Mouse (Mus musculus) Patski (cell line): ENCODE results near the gene Fgfr2. TPM values are rescaled to one million over a fixed set of nuclear protein-coding genes. Genes with fewer than 3 reads are reported as not detected.

ENCODE experiments used
- ATAC-seq: fragments of 100-300 bp; one replicate; pipeline ENCODE4 v1.8.0; 2021
- CTCF ChIA-PET: fragments of 350-600 bp; sonication (Branson Sonifier 250); formaldehyde crosslinking; loops from one replicate; lab custom pipeline; 2022; ENCODE audit warnings: inconsistent platforms; lab: Charles Lee
- POLR2A ChIA-PET: fragments of 350-600 bp; sonication (Branson Sonifier 250); formaldehyde crosslinking; loops from one replicate; lab custom pipeline; 2022; ENCODE audit warnings: antibody characterized with exemption, inconsistent platforms; lab: Charles Lee
- DNase-seq: peaks from one replicate; pipeline ENCODE4 v3.0.0-alpha.2; 2011; ENCODE audit warnings: low read depth, low spot score
- H3K27me3 ChIP-seq: fragments of 371-371 bp; one replicate; pipeline ENCODE4 v1.5.1; 2021
- CTCF ChIP-seq: fragments of 100-300 bp; IDR thresholded peaks from one replicate; pipeline ENCODE4 v1.5.1; 2021
- in situ Hi-C: fragments of 300-500 bp; cut with MboI; formaldehyde crosslinking; loops from 3 replicates; pipeline ENCODE4 v1.11.1; 2018; ENCODE audit warnings: low pct_unique_long_range_greater_than_20kb, mixed read lengths
- polyA plus RNA-seq: library from polyadenylated mRNA; unstranded; gene quantifications from one replicate; pipeline ENCODE4 v1.2.3, GENCODE M21; 2021

The Fgfr2 gene
- polyA plus RNA-seq, 1 experiment from 2014 or later = 48.8 TPM

GRCm38 (mm10) chr7:132487361-132487760 lies 635.8 kb downstream of the Fgfr2 start:
- peaks cover 7% of the 10 kb centered on the region for H3K27me3 ChIP-seq
- CTCF ChIA-PET = no interaction called here
- POLR2A ChIA-PET = no interaction called here
- DNase-seq (no peak), ATAC-seq (no peak)
- in situ Hi-C loops = loop anchor here (25.0 kb wide), 1 partner anchor 600 kb away; no protein-coding TSS in a partner anchor
- no peak for TF ChIP-seq CTCF

GRCm38 (mm10) chr7:132486403-132487178 lies 636.6 kb downstream of the Fgfr2 start:
- DNase-seq = no peak
- ChIA-PET CTCF (interaction anchor here (1.7 kb wide), 1 partner anchor 12 kb away, joined by 5 read pairs; no protein-coding TSS in a partner anchor), POLR2A (no interaction called here)
- in situ Hi-C loops = loop anchor here (25.0 kb wide), 1 partner anchor 599 kb away; no protein-coding TSS in a partner anchor
- TF ChIP-seq CTCF = no peak
- peaks cover 7% of the 10 kb centered on the region for H3K27me3 ChIP-seq
- no peak for ATAC-seq

- ATAC-seq = no peak
- CTCF ChIA-PET = interaction anchor here (1.7 kb wide), 1 partner anchor 10 kb away, joined by 5 read pairs; no protein-coding TSS in a partner anchor
- POLR2A ChIA-PET = no interaction called here
These were observed 638.7 kb downstream of the Fgfr2 start for GRCm38 (mm10) chr7:132484424-132484823.

GRCm38 (mm10) chr7:132480696-132481306 lies 642.3 kb downstream of the Fgfr2 start:
- in situ Hi-C loops = loop anchor here (25.0 kb wide), 1 partner anchor 594 kb away; no protein-coding TSS in a partner anchor
- ATAC-seq (no peak), DNase-seq (no peak)
- no peak for TF ChIP-seq CTCF
- H3K27me3 ChIP-seq = no peaks in the 10 kb centered on the region
- CTCF ChIA-PET = no interaction called here
- POLR2A ChIA-PET = no interaction called here

More at GRCm38 (mm10) chr7:132484424-132484823, 638.7 kb downstream of the Fgfr2 start:
- in situ Hi-C loops = loop anchor here (25.0 kb wide), 1 partner anchor 597 kb away; no protein-coding TSS in a partner anchor
- TF ChIP-seq CTCF = no peak
- no peaks in the 10 kb centered on the region for H3K27me3 ChIP-seq
- DNase-seq = no peak

GRCm38 (mm10) chr7:132478295-132478809 lies 644.8 kb downstream of the Fgfr2 start:
- no peak for ATAC-seq
- CTCF ChIA-PET = interaction anchor here (1.2 to 1.4 kb wide), 2 partner anchors 71 to 161 kb away, joined by 3 read pairs; partner anchors contain the start of gene Chst15
- TF ChIP-seq CTCF = no peak
- H3K27me3 ChIP-seq = no peaks in the 10 kb centered on the region
- POLR2A ChIA-PET = no interaction called here
- no peak for DNase-seq
- in situ Hi-C loops = loop anchor here (10.0 to 25.0 kb wide), 2 partner anchors 104 to 591 kb away; no protein-coding TSS in a partner anchor

GRCm38 (mm10) chr7:132477753-132478152 lies 645.4 kb downstream of the Fgfr2 start:
- H3K27me3 ChIP-seq = no peaks in the 10 kb centered on the region
- no peak for TF ChIP-seq CTCF
- in situ Hi-C loops = loop anchor here (10.0 to 25.0 kb wide), 2 partner anchors 103 to 590 kb away; no protein-coding TSS in a partner anchor
- ATAC-seq (no peak), DNase-seq (no peak)
- ChIA-PET CTCF (interaction anchor here (0.8 to 1.4 kb wide), 3 partner anchors 70 to 161 kb away, joined by 3 read pairs; partner anchors contain the start of gene Chst15), POLR2A (no interaction called here)

GRCm38 (mm10) chr7:132476491-132476890 lies 646.7 kb downstream of the Fgfr2 start:
- ChIA-PET POLR2A (no interaction called here), CTCF (interaction anchor here (0.7 to 1.0 kb wide), 2 partner anchors 65 to 249 kb away, joined by 3 read pairs; no protein-coding TSS in a partner anchor)
- no peak for DNase-seq
- H3K27me3 ChIP-seq = no peaks in the 10 kb centered on the region
- TF ChIP-seq CTCF = no peak
- in situ Hi-C loops = loop anchor here (10.0 to 25.0 kb wide), 2 partner anchors 102 to 589 kb away; no protein-coding TSS in a partner anchor
- no peak for ATAC-seq

GRCm38 (mm10) chr7:132475069-132475468 lies 648.1 kb downstream of the Fgfr2 start:
- DNase-seq (no peak), ATAC-seq (no peak)
- ChIA-PET POLR2A (interaction anchor here (1.1 kb wide), 1 partner anchor 159 kb away, joined by 5 read pairs; the partner anchor contains the start of gene Chst15), CTCF (interaction anchor here (0.8 to 5.7 kb wide), 19 partner anchors 10 to 423 kb away, joined by 3 to 47 read pairs (median 4); partner anchors contain the start of gene Chst15)
- peak; percentile 94 for TF ChIP-seq CTCF
- no peaks in the 10 kb centered on the region for H3K27me3 ChIP-seq
- in situ Hi-C loops = loop anchor here (10.0 to 25.0 kb wide), 2 partner anchors 100 to 588 kb away; no protein-coding TSS in a partner anchor

- DNase-seq (no peak), ATAC-seq (no peak)
- CTCF ChIA-PET = interaction anchor here (0.9 to 5.7 kb wide), 5 partner anchors 16 to 156 kb away, joined by 3 to 47 read pairs (median 4); partner anchors contain the start of gene Chst15
- TF ChIP-seq CTCF = peak; percentile 82
- in situ Hi-C loops = loop anchor here (5.0 to 10.0 kb wide), 4 partner anchors 71 to 244 kb away; partner anchors contain the start of gene Chst15
- H3K27me3 ChIP-seq = no peaks in the 10 kb centered on the region
- POLR2A ChIA-PET = interaction anchor here (1.0 to 1.4 kb wide), 2 partner anchors 155 to 244 kb away, joined by 3 to 5 read pairs; no protein-coding TSS in a partner anchor
These were observed 651.8 kb downstream of the Fgfr2 start for GRCm38 (mm10) chr7:132471327-132471726.

GRCm38 (mm10) chr7:132468391-132468790 lies 654.8 kb downstream of the Fgfr2 start:
- ATAC-seq = no peak
- CTCF ChIA-PET = no interaction called here
- in situ Hi-C loops = no loop called here
- no peak for TF ChIP-seq CTCF
- no peaks in the 10 kb centered on the region for H3K27me3 ChIP-seq
- DNase-seq = no peak
- POLR2A ChIA-PET = no interaction called here
